Mouse (Mus musculus) stomach, postnatal 0 days (tissue): ENCODE measurements around the gene Eid3.

Source experiments
- CTCF ChIP-seq: IDR thresholded peaks from 2 replicates; pipeline ENCODE4 v1.5.1; 2016; ENCODE audit warnings: antibody characterized with exemption, low read depth, mild to moderate bottlenecking, moderate library complexity
- EP300 ChIP-seq: optimal IDR thresholded peaks from 2 replicates; pipeline ENCODE3; 2016; ENCODE audit warnings: antibody characterized with exemption

- TF ChIP-seq CTCF (no peak), EP300 (no peak)
Observed at GRCm38 (mm10) chr10:82866356-82866755, at the start of gene Eid3.
